Mouse (Mus musculus) C2C12 (cell line): ENCODE measurements around the gene Sbk1. TPM values are rescaled to one million over a fixed set of nuclear protein-coding genes. Genes with fewer than 3 reads are reported as not detected.

ENCODE experiments used
- H3K27me3 ChIP-seq: one replicate; pipeline ENCODE4 v1.6.1; 2011; ENCODE audit not compliant: control insufficient read depth, insufficient read depth, insufficient read length
- H3K36me3 ChIP-seq: one replicate; pipeline ENCODE4 v1.6.1; 2011; ENCODE audit not compliant: control insufficient read depth, insufficient read depth
- H3K4me3 ChIP-seq: one replicate; pipeline ENCODE4 v1.5.1; 2011; ENCODE audit warnings: mild to moderate bottlenecking, control low read depth; ENCODE audit not compliant: poor library complexity, insufficient read depth, severe bottlenecking
- H3K79me2 ChIP-seq: one replicate; pipeline ENCODE4 v1.6.1; 2011; ENCODE audit not compliant: control insufficient read depth, insufficient read depth
- H3K79me3 ChIP-seq: one replicate; pipeline ENCODE4 v1.6.1; 2011; ENCODE audit warnings: low read depth, control low read depth
- H3ac ChIP-seq: one replicate; pipeline ENCODE3; 2011; ENCODE audit warnings: low read depth; ENCODE audit not compliant: control insufficient read depth, insufficient read length
- CEBPB ChIP-seq: IDR thresholded peaks from one replicate; pipeline ENCODE4 v1.6.1; 2011; ENCODE audit warnings: low read depth, mild to moderate bottlenecking, control low read depth, moderate library complexity
- CTCF ChIP-seq: IDR thresholded peaks from one replicate; pipeline ENCODE4 v1.5.1; 2011; ENCODE audit not compliant: control insufficient read depth, insufficient read depth, insufficient read length
- FOSL1 ChIP-seq: IDR thresholded peaks from one replicate; pipeline ENCODE4 v1.8.0; 2011; ENCODE audit warnings: mild to moderate bottlenecking, low read length; ENCODE audit not compliant: poor library complexity, insufficient read depth, severe bottlenecking
- MAX ChIP-seq: IDR thresholded peaks from one replicate; pipeline ENCODE4 v1.6.1; 2011; ENCODE audit warnings: mild to moderate bottlenecking, control low read depth
- MYOD1 ChIP-seq: IDR thresholded peaks from one replicate; pipeline ENCODE4 v1.6.1; 2011; ENCODE audit warnings: low read depth; ENCODE audit not compliant: control insufficient read depth, insufficient read length
- MYOG ChIP-seq: IDR thresholded peaks from one replicate; pipeline ENCODE4 v1.6.1; 2011; ENCODE audit not compliant: control insufficient read depth, insufficient read length; ENCODE audit errors: extremely low read depth
- USF1 ChIP-seq: IDR thresholded peaks from one replicate; pipeline ENCODE4 v1.6.1; 2011; ENCODE audit warnings: low read depth, mild to moderate bottlenecking, control low read depth, moderate library complexity
- polyA plus RNA-seq: library from polyadenylated mRNA; unstranded; fragments of >200 nt; fragmentation: generic; extraction: Trizol; gene quantifications from one replicate; pipeline ENCODE4 v1.2.1, GENCODE M21; 2012; ENCODE audit warnings: missing spikeins

The Sbk1 gene
- polyA plus RNA-seq, 1 experiment, result 11.3 TPM

DNA sequence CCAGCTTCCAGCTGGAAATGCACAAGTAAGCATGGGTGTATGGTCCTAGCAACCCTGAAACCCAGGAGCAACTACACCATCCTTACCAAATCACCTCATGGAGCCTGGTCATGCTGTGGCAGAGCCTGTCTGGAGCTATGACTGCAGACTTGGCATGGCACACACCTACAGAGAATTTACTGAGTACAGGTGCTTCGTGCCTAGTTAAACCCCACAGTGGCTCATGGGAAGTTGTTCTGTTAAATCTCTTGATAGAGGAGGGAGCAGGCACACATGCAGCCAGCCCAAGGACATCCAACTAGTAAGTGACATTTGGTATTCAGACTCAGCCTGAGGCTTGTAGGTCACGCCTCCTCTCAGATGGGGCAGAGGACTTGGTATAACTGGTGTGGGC, 15.7 kb downstream of the Sbk1 start:
- Histone ChIP-seq H3K4me3 (no peak overlapping the region), H3K27me3 (no peaks in the 10 kb centered on the region), H3K79me2 (no peaks in the 10 kb centered on the region), H3K79me3 (no peaks in the 10 kb centered on the region), H3ac (no peak overlapping the region), H3K36me3 (no peaks in the 10 kb centered on the region)
- TF ChIP-seq CEBPB (no peak), MYOD1 (no peak), MYOG (no peak), USF1 (no peak), FOSL1 (no peak), CTCF (no peak), MAX (no peak)

DNA sequence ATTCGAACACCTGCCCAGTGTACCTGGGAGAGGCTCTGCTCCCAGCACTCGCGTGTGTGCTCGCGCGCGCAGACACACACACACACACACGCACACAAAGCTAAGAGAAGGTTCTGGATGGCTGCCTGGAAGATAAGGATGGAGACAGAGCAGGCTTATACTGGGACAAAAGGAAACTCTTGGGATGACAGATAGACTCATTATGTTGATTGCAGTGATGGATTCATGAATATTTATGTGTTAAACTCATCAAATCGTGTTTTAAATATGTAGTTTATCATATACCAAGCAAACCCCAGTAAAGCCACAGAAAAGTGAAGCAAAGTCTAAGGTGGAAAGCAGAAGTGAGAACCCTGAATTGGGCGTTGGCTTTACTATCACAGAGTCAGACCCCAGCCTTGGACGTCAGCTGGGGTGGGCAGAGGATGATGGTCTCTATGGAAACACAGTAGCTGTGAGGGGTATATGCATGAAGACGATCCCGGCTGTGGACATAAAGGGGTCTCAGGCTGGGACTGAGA, 16.2 kb downstream of the Sbk1 start:
- Histone ChIP-seq H3K79me3 (no peaks in the 10 kb centered on the region), H3K4me3 (no peak overlapping the region), H3ac (no peak overlapping the region), H3K79me2 (no peaks in the 10 kb centered on the region), H3K27me3 (no peaks in the 10 kb centered on the region), H3K36me3 (no peaks in the 10 kb centered on the region)
- TF ChIP-seq USF1 (no peak), MYOD1 (no peak), MAX (no peak), CTCF (no peak), CEBPB (no peak)

DNA sequence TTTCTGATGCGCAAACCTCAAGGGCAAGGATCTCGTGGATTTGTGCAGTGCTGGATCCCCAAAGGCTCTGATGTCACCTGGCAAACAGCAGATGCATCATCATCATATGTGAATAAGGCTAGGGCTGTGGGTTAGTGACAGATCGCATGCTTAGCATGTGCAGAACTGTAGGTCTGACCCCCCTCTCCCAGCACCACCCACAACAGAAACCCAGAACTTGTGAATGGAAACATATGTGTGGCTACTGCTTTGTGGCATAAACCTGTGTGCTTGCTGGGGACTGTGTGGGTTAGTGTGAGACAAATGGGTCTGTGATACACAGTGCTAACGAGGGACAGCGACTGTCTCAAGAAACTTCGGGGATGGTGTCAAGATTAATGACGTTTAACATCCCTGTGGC, 17.0 kb downstream of the Sbk1 start:
- Histone ChIP-seq H3K79me2 (no peaks in the 10 kb centered on the region), H3K4me3 (no peak overlapping the region), H3K27me3 (no peaks in the 10 kb centered on the region), H3K79me3 (no peaks in the 10 kb centered on the region), H3ac (no peak overlapping the region), H3K36me3 (no peaks in the 10 kb centered on the region)
- TF ChIP-seq MYOD1 (no peak), FOSL1 (no peak), CEBPB (no peak), MYOG (no peak), MAX (no peak), USF1 (no peak), CTCF (no peak)

DNA sequence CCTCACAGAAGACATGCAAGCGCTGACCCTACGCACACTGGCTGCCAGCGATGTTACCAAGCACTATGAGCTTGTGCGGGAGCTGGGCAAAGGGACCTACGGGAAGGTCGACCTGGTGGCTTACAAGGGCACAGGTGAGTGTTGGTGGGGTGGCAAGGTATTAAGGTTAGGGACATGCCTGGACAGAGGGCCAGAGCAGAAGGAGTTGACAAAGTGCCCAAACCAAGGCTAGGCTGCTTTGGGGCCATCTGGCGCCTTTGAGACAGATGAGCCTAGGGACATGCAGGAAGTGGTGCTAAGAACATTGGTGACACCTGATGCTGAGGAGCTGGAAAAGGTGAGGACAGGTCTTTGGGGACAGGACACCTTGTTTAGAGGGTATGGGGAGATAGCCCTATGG, 17.5 kb downstream of the Sbk1 start:
- Histone ChIP-seq H3K36me3 (no peaks in the 10 kb centered on the region), H3K4me3 (no peak overlapping the region), H3K79me3 (no peaks in the 10 kb centered on the region), H3K79me2 (no peaks in the 10 kb centered on the region), H3K27me3 (no peaks in the 10 kb centered on the region), H3ac (no peak overlapping the region)
- TF ChIP-seq CEBPB, result no peak
- no peak for TF ChIP-seq USF1
- no peak for TF ChIP-seq FOSL1

DNA sequence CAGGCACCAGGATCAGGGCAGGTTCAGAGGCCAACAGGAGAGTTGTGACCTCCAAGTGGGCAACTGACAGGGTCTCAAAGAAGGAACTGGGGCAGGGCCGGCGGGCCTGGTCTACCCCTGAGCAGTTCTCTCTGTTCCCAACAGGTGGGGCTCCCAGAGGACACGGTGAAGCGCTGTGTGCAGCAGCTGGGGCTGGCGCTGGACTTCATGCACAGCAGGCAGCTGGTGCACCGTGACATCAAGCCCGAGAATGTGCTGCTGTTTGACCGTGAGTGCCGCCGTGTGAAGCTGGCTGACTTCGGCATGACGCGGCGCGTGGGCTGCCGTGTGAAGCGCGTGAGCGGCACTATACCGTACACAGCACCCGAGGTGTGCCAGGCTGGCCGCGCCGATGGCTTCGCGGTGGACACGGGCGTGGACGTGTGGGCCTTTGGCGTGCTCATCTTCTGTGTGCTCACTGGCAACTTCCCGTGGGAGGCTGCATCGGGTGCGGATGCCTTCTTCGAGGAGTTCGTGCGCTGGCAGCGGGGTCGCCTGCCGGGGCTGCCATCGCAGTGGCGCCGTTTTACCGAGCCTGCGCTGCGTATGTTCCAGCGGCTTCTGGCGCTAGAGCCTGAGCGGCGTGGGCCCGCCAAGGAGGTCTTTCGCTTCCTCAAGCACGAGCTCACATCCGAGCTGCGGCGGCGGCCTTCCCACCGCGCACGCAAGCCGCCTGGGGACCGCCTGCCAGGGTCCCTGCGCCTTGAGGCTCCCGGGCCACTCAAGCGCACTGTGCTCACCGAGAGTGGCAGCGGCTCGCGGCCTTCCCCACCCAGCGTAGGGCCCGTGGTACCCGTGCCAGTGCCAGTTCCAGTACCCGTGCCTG, 19.5 kb downstream of the Sbk1 start:
- no peak overlapping the region for H3ac ChIP-seq
- no peaks in the 10 kb centered on the region for H3K27me3 ChIP-seq
- no peak overlapping the region for H3K4me3 ChIP-seq
- no peaks in the 10 kb centered on the region for H3K79me2 ChIP-seq
- no peak for TF ChIP-seq MAX
- TF ChIP-seq USF1, result no peak
- TF ChIP-seq CTCF, result no peak
- TF ChIP-seq MYOD1, result no peak
- no peak for TF ChIP-seq MYOG
- no peaks in the 10 kb centered on the region for H3K79me3 ChIP-seq
- H3K36me3 ChIP-seq, result no peaks in the 10 kb centered on the region

DNA sequence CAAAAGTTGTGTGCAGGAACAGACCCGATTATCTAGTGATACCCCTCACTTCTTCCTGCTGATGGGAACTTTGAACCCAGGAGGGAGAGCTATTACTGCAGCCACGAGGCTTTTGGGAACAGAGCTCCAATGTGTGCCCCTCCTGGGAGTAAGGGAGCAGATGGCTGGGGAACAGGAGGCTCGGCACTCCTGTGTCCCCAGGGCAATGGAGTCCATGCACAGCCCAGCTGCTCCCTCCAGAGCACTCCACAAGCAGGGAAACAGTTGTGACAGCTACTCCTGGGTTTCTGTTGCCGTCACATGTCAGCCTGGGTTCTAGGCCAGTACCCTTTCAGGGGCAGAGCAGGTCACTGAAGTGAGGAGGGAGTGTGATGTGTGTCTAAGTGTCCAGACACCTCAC, 20.7 kb downstream of the Sbk1 start:
- no peak overlapping the region for H3K4me3 ChIP-seq
- H3K36me3 ChIP-seq, result no peaks in the 10 kb centered on the region
- no peaks in the 10 kb centered on the region for H3K79me3 ChIP-seq
- no peaks in the 10 kb centered on the region for H3K27me3 ChIP-seq
- H3ac ChIP-seq, result no peak overlapping the region
- no peaks in the 10 kb centered on the region for H3K79me2 ChIP-seq
- TF ChIP-seq USF1, result no peak
- TF ChIP-seq MAX, result no peak
- no peak for TF ChIP-seq MYOD1
- no peak for TF ChIP-seq MYOG
- no peak for TF ChIP-seq CEBPB
- no peak for TF ChIP-seq CTCF
- no peak for TF ChIP-seq FOSL1
